Mouse (Mus musculus) spleen, postnatal 4 days (tissue): ENCODE results near the gene Olfr373.
"Not testable (repeated sequence)": the region's sequence is repeated elsewhere in the genome, so short reads cannot be mapped to it uniquely, and the experiment has no call there.

Experiments used
- DNase-seq, 2 experiments: peaks; one replicate each; pipeline ENCODE4 v3.0.0; 2022; ENCODE audit warnings: low spot score in 2 of 2

Olfr373 gene

DNA sequence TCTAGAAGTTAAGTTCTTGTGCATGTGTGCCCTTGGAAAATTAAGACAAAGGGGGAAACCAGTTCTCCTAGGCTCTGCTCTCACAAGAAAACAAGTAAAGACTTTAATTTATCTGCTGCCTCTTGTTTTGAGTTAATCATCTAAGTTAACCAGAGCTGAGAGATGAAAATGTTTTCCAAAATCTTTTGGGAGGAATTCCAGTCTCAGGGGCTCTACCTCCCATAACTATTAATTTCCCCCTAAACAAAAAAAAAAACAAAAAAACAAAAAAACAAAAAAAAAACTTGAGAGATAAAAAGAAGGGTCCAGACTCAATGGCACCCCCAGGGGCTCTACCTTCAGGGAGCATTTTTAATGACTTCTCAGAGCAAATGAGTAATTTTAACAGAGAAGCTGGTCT lies at the start of gene Olfr373:
Olfr373 (plus strand) TSS at position 301 of the 400 bp plus-strand sequence.
- not testable (repeated sequence) for DNase-seq

DNA sequence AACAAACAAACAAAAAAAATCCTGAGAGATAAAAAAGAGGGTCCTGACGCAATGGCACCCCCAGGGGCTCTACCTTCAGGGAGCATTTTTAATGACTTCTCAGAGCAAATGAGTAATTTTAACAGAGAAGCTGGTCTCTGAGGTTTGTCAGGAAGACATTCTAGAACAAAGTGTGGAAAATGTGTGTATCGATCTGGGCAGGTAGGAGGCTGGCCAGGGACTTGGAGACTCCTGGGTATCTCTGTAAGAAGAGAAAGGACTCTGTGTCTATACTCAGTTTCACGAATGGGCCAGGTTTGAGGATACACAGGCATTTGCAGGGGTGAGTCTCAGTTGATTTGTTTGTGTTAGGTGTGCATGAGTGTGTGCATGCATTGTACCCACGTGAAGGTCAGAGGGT lies 42.1 kb upstream of the Olfr373 start, which contains the start of gene Olfr372:
Olfr372 (plus strand) TSS at position 301 of the 400 bp plus-strand sequence.
- not testable (repeated sequence) for DNase-seq

DNA sequence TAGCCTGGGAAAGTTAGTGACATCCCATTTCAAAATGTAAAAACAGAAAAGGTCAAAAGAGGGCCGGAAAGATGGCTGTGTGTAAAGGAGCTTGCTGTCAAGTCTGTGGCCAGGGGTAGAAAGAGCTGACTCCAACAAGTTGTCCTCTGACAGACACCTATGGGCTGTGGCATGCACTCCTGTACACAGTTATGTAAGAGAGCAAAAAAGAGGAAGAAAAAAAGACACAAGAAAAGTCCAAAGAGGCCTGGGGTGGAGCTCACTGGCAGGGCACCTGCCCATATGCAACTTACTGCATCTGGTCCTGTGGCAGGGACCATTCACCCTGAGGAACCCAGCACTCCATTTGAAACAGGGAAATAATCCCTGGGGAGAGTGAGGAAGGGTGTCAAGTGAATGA lies 40.5 kb upstream of the Olfr373 start:
- no peak for DNase-seq

DNA sequence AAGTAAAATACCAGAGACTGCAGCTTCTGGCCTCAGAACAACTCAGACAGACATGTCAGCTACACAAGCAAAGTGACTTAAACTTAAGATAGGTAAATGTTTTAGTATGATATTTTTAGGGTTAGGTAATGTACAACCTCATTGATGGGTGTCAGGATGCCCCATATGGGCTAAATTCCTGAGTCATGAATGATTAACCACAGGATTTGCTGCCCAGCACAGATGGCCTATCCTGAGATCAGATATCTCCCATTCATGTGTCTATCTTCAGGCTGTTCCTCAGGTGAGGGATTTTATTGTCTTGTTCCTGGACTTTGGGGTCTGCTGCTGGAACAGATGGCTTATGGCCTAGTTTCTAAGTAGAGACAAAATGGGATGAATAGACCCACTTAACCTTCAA lies 28.3 kb upstream of the Olfr373 start:
- not testable (repeated sequence) for DNase-seq

DNA sequence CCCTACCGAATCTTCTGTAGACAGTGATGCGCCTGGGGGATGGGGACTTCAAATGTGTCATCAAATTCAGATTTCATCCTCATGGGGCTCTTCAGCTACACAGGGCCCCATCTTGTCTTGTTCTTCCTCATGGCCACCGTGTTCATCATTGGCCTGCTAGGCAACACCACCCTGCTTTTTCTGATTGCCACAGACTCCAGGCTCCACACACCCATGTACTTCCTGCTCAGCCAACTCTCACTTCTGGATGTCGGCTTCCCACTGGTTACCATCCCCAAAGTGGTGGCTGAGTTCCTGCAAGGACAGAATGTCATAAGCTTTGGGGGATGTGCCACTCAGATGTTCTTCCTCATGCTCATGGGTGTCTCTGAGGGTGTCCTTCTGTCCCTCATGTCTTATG lies 25.3 kb upstream of the Olfr373 start:
- DNase-seq, result not testable (repeated sequence)

DNA sequence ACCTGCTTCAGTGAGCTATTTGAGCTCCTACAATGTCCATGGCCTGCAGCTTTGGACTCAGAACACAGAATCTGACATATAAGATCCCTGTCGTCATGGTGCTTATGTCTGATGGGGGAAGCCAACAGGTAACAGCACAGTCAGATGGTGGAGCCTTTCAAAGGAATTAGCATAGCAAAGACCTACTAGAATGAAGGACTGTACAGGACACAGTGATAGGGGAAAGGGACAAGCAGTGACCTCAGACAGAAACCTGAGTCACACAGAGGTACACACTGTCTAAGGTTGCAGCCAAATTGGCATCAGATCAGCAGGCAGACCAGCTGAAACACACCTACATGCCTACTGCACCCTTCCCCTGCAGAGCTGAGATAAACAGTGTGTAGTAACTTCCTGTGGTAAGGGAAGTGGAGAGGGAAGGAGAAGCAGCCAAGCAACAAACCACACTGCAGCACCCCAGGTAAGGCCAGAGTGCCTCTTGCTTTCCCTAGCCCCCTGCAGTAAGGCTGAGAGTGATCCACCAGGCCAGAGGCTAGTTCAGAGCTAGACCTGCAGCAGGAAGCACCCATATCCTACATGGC lies 16.1 kb upstream of the Olfr373 start:
- DNase-seq, result not testable (repeated sequence)

DNA sequence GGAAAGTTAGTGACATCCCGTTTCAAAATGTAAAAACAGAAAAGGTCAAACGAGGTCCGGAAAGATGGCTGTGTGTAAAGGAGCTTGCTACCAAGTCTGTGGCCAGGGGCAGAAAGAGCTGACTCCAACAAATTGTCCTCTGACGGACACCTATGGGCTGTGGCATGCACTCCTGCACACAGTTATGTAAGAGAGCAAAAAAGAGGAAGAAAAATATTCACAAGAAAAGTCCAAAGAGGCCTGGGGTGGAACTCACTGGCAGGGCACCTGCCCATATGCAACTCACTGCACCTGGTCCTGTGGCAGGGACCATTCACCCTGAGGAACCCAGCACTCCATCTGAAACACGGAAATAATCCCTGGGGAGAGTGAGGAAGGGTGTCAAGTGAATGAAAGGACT lies 1.8 kb downstream of the Olfr373 start:
- no peak for DNase-seq

DNA sequence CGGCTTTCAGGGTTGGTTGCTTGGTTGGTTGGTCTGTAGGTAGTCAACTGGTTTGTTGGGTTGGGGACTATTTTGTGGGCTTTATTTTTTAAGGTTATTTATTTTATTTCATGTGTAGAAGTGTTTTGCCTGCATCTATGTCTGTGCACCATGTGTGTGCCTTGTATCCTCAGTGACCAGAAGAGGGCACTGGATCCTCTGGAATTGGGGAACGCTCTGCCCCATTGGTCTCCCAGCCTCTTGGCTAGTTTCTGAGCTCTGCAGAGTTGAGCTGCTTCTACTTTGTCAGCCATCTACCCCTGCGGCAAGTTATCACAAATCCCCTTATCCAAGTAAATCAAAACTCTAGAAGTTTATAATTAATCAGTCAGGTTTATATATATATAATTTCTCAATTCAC lies 4.6 kb downstream of the Olfr373 start:
- DNase-seq, result not testable (repeated sequence)

DNA sequence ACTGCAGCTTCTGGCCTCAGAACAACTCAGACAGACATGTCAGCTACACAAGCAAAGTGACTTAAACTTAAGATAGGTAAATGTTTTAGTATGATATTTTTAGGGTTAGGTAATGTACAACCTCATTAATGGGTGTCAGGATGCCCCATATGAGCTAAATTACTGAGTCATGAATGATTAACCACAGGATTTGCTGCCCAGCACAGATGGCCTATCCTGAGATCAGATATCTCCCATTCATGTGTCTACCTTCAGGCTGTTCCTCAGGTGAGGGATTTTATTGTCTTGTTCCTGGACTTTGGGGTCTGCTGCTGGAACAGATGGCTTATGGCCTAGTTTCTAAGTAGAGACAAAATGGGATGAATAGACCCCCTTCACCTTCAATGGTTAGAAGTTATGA lies 13.7 kb downstream of the Olfr373 start:
- not testable (repeated sequence) for DNase-seq

DNA sequence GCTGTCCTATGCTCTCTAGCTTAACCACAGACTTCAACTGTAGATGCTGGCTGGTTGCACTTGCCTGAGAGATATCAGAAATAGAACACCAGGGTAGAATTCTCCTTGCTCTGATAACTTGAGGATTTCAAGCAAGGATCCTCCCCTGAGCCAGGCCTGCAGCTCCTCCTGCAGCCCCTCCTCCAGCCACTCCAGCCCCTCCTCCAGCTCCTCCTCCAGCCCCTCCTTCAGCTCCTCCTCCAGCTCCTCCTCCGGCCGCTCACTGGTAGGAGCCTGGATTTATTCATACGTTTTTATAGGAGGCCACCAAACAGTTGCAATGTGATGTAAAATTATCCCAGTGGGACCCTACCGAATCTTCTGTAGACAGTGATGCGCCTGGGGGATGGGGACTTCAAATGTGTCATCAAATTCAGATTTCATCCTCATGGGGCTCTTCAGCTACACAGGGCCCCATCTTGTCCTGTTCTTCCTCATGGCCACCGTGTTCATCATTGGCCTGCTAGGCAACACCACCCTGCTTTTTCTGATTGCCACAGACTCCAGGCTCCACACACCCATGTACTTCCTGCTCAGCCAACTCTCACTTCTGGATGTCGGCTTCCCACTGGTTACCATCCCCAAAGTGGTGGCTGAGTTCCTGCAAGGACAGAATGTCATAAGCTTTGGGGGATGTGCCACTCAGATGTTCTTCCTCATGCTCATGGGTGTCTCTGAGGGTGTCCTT lies 16.6 kb downstream of the Olfr373 start:
- peak; percentile 69 to 79 for DNase-seq

DNA sequence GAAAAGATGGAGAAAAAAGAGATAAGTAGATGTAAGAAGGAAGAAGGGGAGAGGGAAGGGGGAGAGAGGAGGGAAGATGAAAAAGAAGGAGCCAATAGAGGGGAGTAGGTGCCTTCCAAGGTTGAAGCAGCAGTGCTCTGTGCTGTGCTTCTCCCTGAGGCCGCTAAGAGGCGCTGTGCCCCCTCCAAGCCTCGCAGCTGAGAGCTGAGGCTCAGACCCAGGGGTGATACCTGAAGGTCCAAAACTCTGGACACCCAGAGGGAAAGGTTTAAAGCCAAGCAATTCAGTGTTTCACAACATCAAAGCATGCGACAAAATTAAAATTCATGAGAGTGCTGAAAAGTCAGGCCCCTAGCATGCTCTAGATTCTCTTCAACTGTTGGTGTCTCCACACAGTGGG lies 22.2 kb downstream of the Olfr373 start:
- no peak for DNase-seq

DNA sequence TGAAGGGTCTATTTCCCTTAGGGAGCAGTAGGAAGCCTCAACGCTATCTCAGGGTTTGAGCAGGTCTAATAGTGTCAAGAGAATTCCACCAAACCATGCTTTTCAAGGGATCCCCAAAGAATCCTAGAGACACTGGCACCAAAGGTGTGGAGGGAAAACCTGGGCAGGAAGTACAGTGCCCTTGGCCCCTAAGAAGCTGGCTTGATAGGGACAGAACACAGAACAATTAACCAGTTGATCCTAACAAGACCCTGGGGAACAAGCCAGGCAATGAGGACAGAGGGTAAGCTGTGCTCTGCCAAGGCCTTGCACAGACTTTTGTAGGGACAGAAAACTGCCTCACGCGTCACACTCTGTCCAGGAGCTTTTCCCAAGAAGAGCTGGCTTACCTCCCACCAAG lies 23.8 kb downstream of the Olfr373 start, which contains the start of gene Olfr374:
Olfr374 (plus strand) TSS at position 301 of the 400 bp plus-strand sequence.
- DNase-seq, result no peak

DNA sequence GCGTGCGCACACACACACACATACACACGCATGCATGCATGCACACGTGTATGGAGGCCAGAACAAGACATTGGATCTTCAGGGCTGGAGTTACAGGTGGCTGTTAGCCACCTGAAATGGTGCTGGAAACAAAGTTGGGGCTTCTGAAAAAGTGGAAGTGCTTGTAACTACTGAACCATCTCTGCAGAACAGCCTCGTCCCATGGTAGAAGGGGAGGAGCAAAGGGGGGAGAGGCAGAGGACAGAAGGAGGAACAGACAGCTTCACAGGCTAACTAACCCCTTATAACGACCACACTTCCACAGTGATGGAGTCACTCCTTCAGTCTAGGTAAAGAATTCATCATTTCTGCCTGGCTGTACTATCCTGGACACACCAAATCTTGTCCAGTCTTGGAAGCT lies 27.9 kb downstream of the Olfr373 start:
- DNase-seq, result peak in 1 of 2 experiments; percentile 37

DNA sequence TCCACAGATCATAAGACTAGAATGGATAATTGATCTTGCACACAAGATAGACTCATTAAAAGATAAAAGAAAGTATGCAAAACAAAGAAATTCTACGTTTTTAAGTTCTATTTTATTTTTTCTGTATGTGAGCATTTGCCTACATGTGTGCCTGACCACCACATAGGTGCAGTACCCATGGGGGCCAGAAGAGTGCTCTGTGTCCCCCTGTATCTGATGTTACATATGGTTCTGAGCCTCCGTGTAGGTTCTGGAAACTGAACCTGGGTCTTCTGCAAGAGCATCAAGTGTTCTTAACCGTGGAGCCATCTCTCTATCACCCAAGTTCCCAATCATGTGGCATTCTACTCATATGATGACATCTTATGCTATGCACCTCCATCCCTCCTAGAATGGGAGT lies 29.5 kb downstream of the Olfr373 start:
- DNase-seq, result no peak

DNA sequence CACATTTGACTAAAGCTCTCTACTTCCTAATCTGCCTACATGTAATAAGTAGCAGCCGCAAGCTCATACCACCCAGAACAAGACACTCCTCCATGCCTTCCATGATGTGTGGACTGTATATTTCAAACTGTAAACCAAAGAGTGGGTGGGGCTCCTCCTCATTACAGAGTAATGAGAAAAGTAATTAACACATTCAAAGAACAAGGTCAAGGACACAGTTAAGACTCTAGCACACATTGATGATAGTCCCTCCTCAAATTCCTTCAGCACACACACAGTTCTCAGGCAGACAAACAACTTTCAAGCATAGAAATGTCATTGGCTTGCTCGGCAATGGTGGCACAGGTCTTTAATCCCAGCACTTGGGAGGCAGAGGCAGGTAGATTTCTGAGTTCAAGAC lies 32.2 kb downstream of the Olfr373 start:
- no peak for DNase-seq

DNA sequence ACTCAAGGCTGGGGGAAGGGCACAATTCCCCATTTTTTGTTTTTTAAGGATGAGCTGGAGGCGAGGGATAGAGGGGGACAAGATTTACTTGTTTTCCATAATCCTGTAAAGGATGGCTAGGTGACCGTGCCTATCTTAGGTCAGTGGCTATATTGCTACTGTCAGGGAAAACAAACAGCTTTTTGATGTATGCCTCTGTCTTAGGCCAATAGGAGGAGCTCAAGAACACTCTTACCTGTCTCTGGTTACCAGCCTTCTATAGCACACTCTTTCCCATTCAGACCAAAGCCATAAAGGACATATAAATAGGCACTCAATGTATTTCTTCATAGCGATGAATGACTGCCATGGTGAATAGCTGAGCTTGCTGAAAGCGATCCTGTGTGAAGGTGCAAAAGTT lies 35.6 kb downstream of the Olfr373 start:
- DNase-seq, result no peak

DNA sequence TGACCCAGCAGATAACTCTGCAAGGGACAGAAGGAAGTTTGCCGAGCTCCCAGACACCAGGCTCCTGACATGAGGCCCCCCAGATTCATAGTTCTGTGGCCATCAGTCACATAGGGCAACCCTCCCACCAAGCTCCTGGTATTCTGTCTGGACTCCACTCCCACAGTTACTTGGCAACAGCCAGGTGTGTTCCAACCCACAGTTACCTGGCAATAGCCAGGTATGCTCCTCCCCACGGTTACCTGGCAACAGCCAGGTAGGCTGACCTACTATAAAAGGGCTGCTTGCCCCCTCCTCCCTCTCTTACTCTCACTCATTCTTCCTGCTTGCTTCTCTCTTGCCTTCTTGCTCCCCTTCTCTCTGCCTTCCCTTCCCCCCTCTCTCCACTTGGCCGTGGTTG lies 38.5 kb downstream of the Olfr373 start:
- not testable (repeated sequence) for DNase-seq

DNA sequence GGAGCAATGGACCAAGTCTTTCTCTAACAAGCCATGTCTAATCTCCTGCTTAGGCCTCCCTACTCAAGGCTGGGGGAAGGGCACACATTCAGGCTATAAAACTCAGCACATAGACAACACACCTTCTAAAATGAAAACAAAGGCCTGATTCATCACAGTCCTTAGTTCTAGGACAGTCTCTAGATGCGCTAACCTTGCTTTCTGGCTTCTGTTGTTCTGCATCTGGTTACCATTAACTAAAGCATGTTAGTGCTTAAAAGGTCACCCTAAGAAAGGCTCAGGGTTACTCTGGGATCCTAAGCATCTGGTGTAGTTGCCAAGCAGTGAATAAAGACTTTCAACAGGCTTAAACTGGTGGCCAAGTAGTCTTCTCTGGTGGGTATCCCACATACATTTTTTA lies 39.0 kb downstream of the Olfr373 start:
- DNase-seq, result no peak

DNA sequence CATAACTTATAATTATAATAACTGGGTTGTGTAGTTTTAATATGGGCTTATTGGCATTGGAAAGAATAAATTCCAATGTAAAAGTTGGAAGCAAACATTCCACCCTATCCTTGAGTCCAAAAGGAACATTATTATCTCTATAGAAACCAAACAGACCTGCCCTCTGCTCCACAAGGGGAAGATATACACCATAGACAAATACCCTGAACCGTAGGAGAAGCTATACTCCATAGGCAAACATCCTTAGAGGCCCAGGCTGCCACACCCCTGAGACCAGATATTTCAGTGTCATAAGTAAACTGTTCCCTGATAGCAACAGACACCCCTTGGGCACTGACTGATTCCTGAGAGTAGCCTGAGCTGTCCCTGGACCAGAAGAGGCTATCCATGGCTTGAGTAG lies 44.9 kb downstream of the Olfr373 start:
- DNase-seq, result no peak

DNA sequence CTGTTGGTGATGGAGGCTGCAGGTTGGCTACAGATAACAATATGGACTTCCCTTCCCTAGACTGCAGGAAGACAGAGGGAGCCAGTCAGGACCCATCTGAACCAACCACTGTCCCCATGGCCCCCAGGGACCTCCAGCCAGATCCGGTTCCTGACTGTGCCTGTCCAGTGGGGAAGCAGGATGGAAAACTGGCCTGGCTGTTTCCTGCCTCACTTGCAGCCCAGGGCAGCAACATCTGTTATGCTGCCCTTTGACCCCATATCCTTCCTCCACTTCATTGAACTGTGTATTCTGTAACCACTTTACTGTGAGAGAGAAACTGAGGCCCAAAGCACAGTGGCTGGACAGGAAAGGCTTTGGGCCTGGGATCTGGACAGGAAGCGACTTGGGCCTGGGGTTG lies 48.3 kb downstream of the Olfr373 start:
- no peak for DNase-seq

DNA sequence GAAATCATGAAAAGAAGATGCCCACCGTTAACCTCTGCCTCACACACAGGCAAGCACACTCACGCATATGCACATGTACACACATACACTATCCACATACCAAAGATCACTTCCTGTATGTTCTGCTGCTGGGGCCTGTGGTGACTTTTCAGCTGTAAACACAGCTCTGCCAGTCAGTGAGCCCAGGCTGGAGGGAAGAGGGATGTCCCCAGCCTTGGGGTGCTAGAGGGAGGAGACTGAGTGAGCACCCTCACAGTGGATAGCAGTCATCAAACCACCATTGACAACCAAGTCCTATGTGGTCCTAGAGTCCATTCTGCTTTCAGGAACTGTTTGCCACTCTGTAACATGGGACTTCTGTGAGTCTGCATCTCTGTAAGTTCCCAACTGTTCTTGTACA lies 48.9 kb downstream of the Olfr373 start:
- no peak for DNase-seq

DNA sequence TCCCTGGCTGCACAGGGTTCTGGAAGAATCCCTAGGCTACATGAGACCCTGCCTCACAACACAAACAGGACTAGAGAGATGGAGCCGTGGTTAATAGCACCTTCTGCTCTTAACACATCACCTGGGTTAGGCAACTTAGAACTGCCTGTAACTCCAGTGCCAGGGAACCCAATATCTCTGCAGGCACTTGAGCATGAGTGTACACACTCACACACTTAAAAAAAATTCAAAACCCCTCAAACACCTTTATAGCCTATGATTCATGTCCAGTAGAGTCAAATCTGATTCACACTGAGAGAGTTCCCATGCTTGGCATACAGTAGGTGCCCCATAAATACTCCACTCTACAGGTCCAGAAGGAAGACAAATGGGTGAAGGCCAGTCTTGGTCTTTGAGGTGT lies 49.4 kb downstream of the Olfr373 start:
- DNase-seq, result no peak

DNA sequence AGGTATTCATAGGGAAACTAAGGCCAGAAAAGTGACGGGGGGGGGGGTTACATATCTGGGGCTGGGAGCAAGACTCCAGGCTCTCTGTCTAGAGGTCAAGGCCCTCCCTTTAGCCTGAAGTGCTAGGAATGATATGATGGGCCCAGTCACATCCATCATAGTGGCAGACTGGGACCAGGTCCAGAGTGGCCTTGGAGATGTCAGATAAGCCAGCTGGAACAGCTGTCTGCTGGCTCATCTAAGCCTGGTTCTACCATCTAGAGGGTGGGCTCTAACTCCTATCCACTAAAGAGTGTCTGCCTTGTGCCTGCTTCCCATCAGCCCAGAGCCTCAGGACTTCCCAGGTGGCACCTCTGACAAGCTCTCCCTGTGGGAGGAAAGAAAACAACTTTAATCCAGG lies 49.9 kb downstream of the Olfr373 start:
- no peak for DNase-seq
